Mouse (Mus musculus): ENCODE results near the gene Mfsd13b. TPM values are rescaled to one million over a fixed set of nuclear protein-coding genes. Genes with fewer than 3 reads are reported as not detected.
A peak's percentile ranks its signal among the peaks of the same experiment; 100 is the strongest.

Gene Mfsd13b
- total RNA-seq, 2 experiments from 2014 or later: not detected

DNA sequence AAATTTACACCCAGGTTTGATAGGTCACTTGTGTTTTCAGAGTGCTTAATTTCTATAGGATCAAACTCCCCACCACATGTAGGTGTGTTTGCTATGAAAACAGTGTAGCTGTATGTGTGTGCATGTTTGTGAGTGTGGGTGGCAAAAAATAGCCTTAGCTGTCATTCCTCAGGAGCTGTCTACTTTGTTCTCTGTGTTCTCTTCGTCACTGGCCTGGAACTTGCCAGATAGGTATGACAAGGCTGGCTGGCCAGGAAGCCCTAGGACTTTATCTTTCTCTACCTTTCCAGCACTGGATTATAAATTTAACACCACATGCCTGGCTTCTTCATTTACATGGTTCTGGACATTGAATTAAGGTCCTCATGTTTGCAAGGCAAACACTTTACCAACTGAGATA lies 61.9 kb downstream of the Mfsd13b start:
- DNase-seq: peak; percentile 26

- no peak for DNase-seq
Observed at GRCm38 (mm10) chr7:121045671-121046453, 63.6 kb downstream of the Mfsd13b start.

DNA sequence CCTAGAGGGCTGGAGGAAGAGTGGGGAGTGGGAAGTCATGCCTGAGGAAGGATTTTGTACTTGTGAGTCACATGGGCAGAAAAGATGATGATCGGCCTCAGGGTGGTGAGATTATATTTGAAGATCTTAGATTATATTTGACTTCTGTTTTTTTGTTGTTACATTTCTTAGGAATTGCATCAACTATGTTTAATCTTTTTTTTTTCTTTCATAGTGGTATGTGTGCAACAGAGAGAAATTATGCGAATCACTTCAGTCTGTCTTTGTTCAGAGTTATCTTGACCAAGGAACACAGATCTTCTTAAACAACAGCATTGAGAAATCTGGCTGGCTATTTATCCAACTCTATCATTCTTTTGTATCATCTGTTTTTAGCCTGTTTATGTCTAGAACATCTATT lies 65.3 kb downstream of the Mfsd13b start:
- no peak for DNase-seq

DNA sequence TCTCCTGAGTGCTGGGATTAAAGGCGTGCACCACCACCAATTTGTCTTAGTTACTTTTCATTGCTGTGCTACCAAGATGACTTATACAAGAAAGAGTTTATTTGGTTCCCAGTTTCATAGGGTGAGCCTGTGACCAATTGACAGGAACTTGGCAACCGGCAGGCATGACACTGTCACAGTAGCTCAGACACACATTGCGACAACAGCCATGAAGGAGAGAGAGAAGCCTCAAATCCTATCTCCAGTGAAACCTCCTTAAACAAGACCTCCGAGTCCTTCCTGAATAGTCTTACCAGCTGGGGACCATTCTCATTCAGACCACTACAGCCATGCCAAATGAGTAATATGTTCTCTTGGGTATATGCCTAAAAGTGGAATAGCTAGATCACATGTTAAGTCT lies 70.8 kb downstream of the Mfsd13b start:
- no peak for DNase-seq

- no peak for DNase-seq
Observed at GRCm38 (mm10) chr7:121059477-121060218, 77.3 kb downstream of the Mfsd13b start.

- DNase-seq: peak; percentile 31
Observed at GRCm38 (mm10) chr7:121064309-121064708, 82.0 kb downstream of the Mfsd13b start.

Other genes with a start within 250 kb of the Mfsd13b start
- 1 to 10 TPM; 1.1 to 1.4 TPM for gene Vwa3a, start 243.2 kb upstream of the Mfsd13b start, total RNA-seq (2021)
- gene Gm5737, start 170.1 kb upstream of the Mfsd13b start, total RNA-seq (2021): not detected
- gene Eef2k, start 139.7 kb upstream of the Mfsd13b start, total RNA-seq (2021): 10 to 100 TPM; 36.9 to 38.0 TPM
- gene Polr3e, start 64.8 kb upstream of the Mfsd13b start, total RNA-seq (2021): 10 to 100 TPM; 18.0 to 18.7 TPM
- 10 to 100 TPM; 20.7 to 29.2 TPM for gene Cdr2, start 197 bp upstream of the Mfsd13b start, total RNA-seq (2021)
- gene Mettl9, start 51.9 kb downstream of the Mfsd13b start, total RNA-seq (2021): 100 to 1,000 TPM; 127 TPM
- gene Igsf6, start 92.1 kb downstream of the Mfsd13b start, total RNA-seq (2021): under 1 TPM; 0.48 to 0.81 TPM
- 1 to 10 TPM; 5.0 to 5.5 TPM for gene Otoa, start 99.1 kb downstream of the Mfsd13b start, total RNA-seq (2021)

Data from heart, postnatal 4 days (tissue).